Mouse (Mus musculus) cerebellum, adult 18-20 months (tissue): ENCODE results near the gene Abi3.

ENCODE experiments used
- DNase-seq, 2 experiments: peaks; one replicate each; pipeline ENCODE4 v3.0.0; 2021

Gene Abi3

GRCm38 (mm10) chr11:95780480-95780879 lies 61.8 kb downstream of the Abi3 start:
- DNase-seq = no peak
